Mouse (Mus musculus): ENCODE measurements around the gene Gsn.

DNA sequence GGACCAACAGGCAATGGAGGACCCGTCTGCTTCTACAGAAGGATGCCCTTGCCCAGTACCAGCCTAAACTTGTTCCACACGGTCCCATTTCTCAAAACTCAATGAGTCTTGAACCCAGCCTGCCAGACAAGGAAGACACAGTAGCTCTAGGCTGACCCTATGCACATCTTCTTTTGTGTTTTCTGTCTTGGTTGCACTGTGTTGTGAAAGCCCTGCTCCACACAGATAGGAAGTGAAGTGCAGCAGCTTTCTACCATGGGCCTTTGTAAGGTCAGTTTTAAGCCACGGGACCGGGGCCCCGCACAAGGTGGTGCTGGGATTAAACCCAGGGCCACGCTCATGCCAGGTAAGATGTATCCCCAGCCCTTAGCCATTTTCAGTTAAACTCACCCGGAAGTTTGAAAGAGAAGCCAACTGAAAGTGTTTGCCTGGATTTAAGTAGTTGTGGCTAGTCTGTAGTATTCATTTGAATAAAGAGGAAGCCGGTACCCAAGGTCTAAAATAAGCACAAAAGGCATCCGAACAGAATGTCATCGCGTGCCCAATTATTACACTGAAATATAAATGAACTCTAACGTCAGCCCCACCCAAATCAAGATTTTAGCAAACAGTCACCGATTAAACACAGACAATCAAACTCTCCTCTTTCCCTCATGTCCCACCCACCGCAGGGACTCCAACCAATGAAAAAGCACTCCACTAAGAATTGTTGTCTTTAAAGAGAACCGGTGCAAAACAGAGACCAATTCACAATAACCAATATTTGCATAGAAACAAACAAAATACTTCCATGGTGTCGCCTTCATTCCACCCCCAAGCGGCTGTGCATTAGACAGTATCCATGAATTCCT, 23.4 kb upstream of the Gsn start:
- TF ChIP-seq POU5F1 (IDR thresholded peaks at IDR 0.05; ENCODE audit: borderline replicate concordance, low read length) (no peak), CTCF (conservative IDR thresholded peaks at IDR 0.05; ENCODE audit: low read length) (no peak), NANOG (IDR thresholded peaks at IDR 0.05; ENCODE audit: borderline replicate concordance, low read length) (no peak)
